Mouse (Mus musculus): ENCODE data around the gene Arl4a. TPM values are rescaled to one million over a fixed set of nuclear protein-coding genes. Genes with fewer than 3 reads are reported as not detected.

Arl4a gene
- polyA plus RNA-seq, 1 experiment, result 4.3 TPM

GRCm38 (mm10) chr12:39969500-39969899 is 68.3 kb downstream of the Arl4a start:
- Histone ChIP-seq H3K4me1 (ENCODE audit: control insufficient read depth, insufficient read depth, insufficient read length, low read length) (peaks cover 11% of the 10 kb centered on the region; the same call in 1 of the 2 replicates), H3K27ac (ENCODE audit: insufficient read depth, low read depth, low read length) (no peak overlapping the region), H3K36me3 (ENCODE audit: control insufficient read depth, insufficient read depth, low read length) (no peaks in the 10 kb centered on the region), H3K4me3 (ENCODE audit: low read depth, low read length) (no peak overlapping the region), H3K27me3 (ENCODE audit: control insufficient read depth, insufficient read depth, low read length) (no peaks in the 10 kb centered on the region)
- TF ChIP-seq CTCF (IDR thresholded peaks at IDR 0.05; ENCODE audit: extremely low read depth, insufficient read length, insufficient replicate concordance, low read depth, low read length), result no peak
- no peak for TF ChIP-seq POLR2A (IDR thresholded peaks at IDR 0.05; ENCODE audit: low read depth, low read length)

GRCm38 (mm10) chr12:39968109-39968508 is 69.7 kb downstream of the Arl4a start:
- WGBS, result 88% methylated on average over 3 of the region's 3 CpGs
- no peak for TF ChIP-seq POLR2A (IDR thresholded peaks at IDR 0.05; ENCODE audit: low read depth, low read length)
- no peak for TF ChIP-seq CTCF (IDR thresholded peaks at IDR 0.05; ENCODE audit: extremely low read depth, insufficient read length, insufficient replicate concordance, low read depth, low read length)
- no peak overlapping the region for H3K4me3 ChIP-seq (ENCODE audit: low read depth, low read length)
- H3K36me3 ChIP-seq (ENCODE audit: control insufficient read depth, insufficient read depth, low read length), result no peaks in the 10 kb centered on the region
- H3K4me1 ChIP-seq (ENCODE audit: control insufficient read depth, insufficient read depth, insufficient read length, low read length), result peaks cover 8% of the 10 kb centered on the region; the same call in 1 of the 2 replicates
- no peaks in the 10 kb centered on the region for H3K27me3 ChIP-seq (ENCODE audit: control insufficient read depth, insufficient read depth, low read length)
- no peak overlapping the region for H3K27ac ChIP-seq (ENCODE audit: insufficient read depth, low read depth, low read length)

GRCm38 (mm10) chr12:39959166-39959565 is 78.7 kb downstream of the Arl4a start:
- WGBS, result 92% methylated on average over 8 of the region's 8 CpGs
- Histone ChIP-seq H3K27me3 (ENCODE audit: control insufficient read depth, insufficient read depth, low read length) (no peaks in the 10 kb centered on the region), H3K36me3 (ENCODE audit: control insufficient read depth, insufficient read depth, low read length) (no peaks in the 10 kb centered on the region), H3K4me3 (ENCODE audit: low read depth, low read length) (no peak overlapping the region), H3K27ac (ENCODE audit: insufficient read depth, low read depth, low read length) (no peak overlapping the region), H3K4me1 (ENCODE audit: control insufficient read depth, insufficient read depth, insufficient read length, low read length) (no peaks in the 10 kb centered on the region)
- TF ChIP-seq POLR2A (IDR thresholded peaks at IDR 0.05; ENCODE audit: low read depth, low read length), result no peak
- no peak for TF ChIP-seq CTCF (IDR thresholded peaks at IDR 0.05; ENCODE audit: extremely low read depth, insufficient read length, insufficient replicate concordance, low read depth, low read length)

- Histone ChIP-seq H3K27ac (ENCODE audit: insufficient read depth, low read depth, low read length) (no peak overlapping the region), H3K4me3 (ENCODE audit: low read depth, low read length) (no peak overlapping the region), H3K36me3 (ENCODE audit: control insufficient read depth, insufficient read depth, low read length) (no peaks in the 10 kb centered on the region), H3K27me3 (ENCODE audit: control insufficient read depth, insufficient read depth, low read length) (no peaks in the 10 kb centered on the region), H3K4me1 (ENCODE audit: control insufficient read depth, insufficient read depth, insufficient read length, low read length) (peaks cover 3% of the 10 kb centered on the region; the same call in 1 of the 2 replicates)
- no peak for TF ChIP-seq POLR2A (IDR thresholded peaks at IDR 0.05; ENCODE audit: low read depth, low read length)
- TF ChIP-seq CTCF (IDR thresholded peaks at IDR 0.05; ENCODE audit: extremely low read depth, insufficient read length, insufficient replicate concordance, low read depth, low read length), result no peak
- WGBS, result 60% methylated on average over 8 of the region's 8 CpGs
Observed at GRCm38 (mm10) chr12:39957931-39958671, 79.7 kb downstream of the Arl4a start.

GRCm38 (mm10) chr12:39956396-39956795 is 81.4 kb downstream of the Arl4a start:
- 81% methylated on average over 15 of the region's 15 CpGs for WGBS
- no peaks in the 10 kb centered on the region for H3K27me3 ChIP-seq (ENCODE audit: control insufficient read depth, insufficient read depth, low read length)
- H3K27ac ChIP-seq (ENCODE audit: insufficient read depth, low read depth, low read length), result no peak overlapping the region
- no peaks in the 10 kb centered on the region for H3K36me3 ChIP-seq (ENCODE audit: control insufficient read depth, insufficient read depth, low read length)
- TF ChIP-seq CTCF (IDR thresholded peaks at IDR 0.05; ENCODE audit: extremely low read depth, insufficient read length, insufficient replicate concordance, low read depth, low read length), result no peak
- no peak for TF ChIP-seq POLR2A (IDR thresholded peaks at IDR 0.05; ENCODE audit: low read depth, low read length)
- peaks cover 5% of the 10 kb centered on the region for H3K4me1 ChIP-seq (ENCODE audit: control insufficient read depth, insufficient read depth, insufficient read length, low read length)
- no peak overlapping the region for H3K4me3 ChIP-seq (ENCODE audit: low read depth, low read length)

Other genes with a start within 250 kb of the Arl4a start
- gene Scin, start 96.2 kb upstream of the Arl4a start, polyA plus RNA-seq (2012; rRNA removed), result 17.8 and 79.2 TPM in 2 replicates
- gene Lsmem1, start 161.5 kb upstream of the Arl4a start, polyA plus RNA-seq (2012; rRNA removed), result not detected in 2 replicates
- 29.1 and 131 TPM in 2 replicates for gene Ifrd1, start 210.5 kb upstream of the Arl4a start, polyA plus RNA-seq (2012; rRNA removed)